Mouse (Mus musculus): ENCODE results near the gene Knop1.

DNA sequence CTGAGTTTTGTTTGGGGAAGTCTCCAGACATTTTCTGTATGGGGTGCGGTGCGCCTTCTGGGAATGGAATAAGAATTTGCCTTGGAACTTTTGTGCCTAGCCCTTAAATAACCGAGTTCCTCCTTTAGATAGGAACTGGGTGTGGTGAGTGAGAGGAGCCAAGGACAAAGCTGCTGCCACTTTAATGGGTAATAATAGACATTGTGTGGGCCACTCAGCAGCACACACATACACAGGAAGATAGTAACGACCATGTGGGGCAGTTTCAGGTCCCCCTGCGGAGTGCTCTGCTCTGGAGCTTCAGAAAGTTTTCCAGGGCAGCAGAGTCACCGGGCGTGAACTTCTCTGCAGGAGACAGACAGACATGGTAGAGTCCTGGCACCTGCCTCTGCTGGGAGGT is 34.7 kb downstream of the Knop1 start:
- no peak for TF ChIP-seq CTCF (conservative IDR thresholded peaks at IDR 0.05 in 1 of 2, IDR thresholded peaks at IDR 0.05 in 1 of 2; ENCODE audit: low read depth in 2 of 2, low read length in 2 of 2)
- no peak for TF ChIP-seq POLR2A (IDR thresholded peaks at IDR 0.05; ENCODE audit: low read depth, low read length)
- no peak for TF ChIP-seq EP300 (IDR thresholded peaks at IDR 0.05; ENCODE audit: low read length)
- no peak for TF ChIP-seq ZC3H11A (IDR thresholded peaks at IDR 0.05; ENCODE audit: low read depth, low read length)
- TF ChIP-seq SIN3A (IDR thresholded peaks at IDR 0.05; ENCODE audit: low read length) = no peak
- no peak for TF ChIP-seq NELFE (IDR thresholded peaks at IDR 0.05; ENCODE audit: low read depth, low read length)
- TF ChIP-seq ETS1 (conservative IDR thresholded peaks at IDR 0.05; ENCODE audit: low read depth, low read length) = no peak
